Mouse (Mus musculus) adrenal gland, postnatal 25 days (tissue): ENCODE measurements at regions not wholly inside any gene's neighbourhood (a gene's known extent, or its start where the extent isn't known, plus 50 kb on each side); places are given as distances from the start of the nearest gene placed in this dataset.

Experiments
- DNase-seq: peaks from one replicate; pipeline ENCODE4 v3.0.0; 2021; ENCODE audit warnings: mixed read lengths

DNA sequence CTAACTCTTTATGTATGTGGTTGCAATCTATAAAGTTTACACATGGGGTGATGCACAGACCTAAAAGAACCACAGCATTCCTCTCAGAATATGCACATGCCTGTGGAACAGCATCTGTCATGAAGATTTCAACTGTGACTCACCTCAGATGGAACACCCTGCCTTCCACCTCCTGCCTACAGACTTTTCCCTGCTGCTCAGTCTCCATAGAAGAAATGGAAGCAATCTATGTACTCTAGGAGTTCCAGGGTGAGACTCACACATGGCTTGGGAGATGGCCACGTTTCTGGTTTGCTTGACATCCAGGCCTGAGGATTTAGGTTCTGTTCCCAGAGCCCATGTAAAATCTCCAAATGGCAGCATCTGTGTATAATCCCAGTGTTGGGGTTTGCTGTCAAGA is 579.7 kb downstream of the Plekhb2 start:
- no peak for DNase-seq

GRCm38 (mm10) chr1:35435721-35436120 is 585.9 kb downstream of the Plekhb2 start:
- DNase-seq, result no peak

GRCm38 (mm10) chr1:35447345-35447744 is 597.6 kb downstream of the Plekhb2 start:
- DNase-seq, result no peak

DNA sequence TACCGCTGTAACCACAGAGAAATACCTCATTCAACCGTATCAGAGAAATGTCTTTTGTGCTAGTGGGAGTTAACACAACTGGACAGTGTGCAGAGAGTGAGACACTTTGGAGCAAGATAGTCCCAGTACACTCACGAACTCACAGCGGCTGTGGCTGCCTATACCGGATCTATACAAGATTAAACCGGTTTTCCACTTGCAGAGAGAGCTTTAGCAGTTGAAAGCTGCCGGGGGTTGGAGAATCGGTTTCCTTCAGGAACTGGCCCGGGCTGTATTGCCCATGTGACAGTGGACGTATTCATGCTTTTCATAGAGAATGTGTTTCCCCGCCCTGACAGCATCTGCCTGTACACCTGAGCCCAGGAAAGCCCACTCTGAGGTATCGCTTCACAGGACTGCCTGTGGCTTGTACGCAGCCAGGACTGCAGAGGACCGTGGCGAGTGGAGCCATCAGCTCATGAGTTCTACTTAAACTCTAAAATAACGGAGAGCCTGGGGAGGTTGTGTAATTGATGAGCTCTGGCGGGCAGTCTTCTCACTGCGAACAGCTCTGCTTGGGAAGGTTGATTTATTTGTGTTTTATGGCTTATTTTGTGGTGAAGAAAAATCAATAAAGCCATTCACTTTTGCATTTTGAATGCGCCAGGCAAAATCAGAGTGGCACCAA is 602.8 kb downstream of the Plekhb2 start:
- DNase-seq, result no peak

DNA sequence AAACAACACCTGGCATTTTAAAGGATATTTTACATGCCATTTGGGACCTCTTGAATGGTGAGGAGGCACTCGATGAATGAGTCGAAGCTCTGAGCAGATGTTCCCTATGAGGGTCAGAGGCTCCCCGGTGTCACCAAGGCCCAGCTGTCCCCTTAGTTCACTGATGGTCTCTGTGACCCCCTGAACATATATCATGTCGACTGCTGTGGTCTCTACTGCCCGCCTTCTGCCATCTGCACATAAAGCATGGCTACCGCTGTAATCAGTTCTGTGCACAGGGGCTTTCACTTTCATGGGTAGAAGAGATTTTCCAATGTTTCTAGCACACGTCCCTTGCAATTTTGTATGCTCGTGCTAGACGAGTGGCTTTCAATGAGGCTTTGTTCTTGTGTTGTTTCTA is 607.8 kb downstream of the Plekhb2 start:
- no peak for DNase-seq

DNA sequence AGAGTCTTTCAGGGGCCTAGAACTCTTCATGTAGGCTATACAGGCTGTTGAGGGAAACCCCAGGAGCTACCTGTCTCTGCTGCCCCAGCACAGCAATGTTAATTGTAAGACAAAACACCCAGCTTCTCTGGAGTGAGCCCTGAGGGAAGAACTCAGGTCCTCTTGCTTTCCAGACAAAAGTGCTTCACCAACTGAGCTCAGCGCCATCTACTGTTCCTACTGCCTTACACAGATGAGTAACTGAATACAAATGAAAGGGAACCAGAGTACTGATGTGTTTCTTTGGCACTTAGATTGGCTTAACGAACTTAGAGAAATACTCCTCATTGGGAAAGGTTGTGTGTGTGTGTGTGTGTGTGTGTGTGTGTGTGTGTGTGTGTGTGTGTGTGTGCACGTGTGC is 603.1 kb upstream of the Hs6st1 start:
- no peak for DNase-seq

- DNase-seq, result no peak
These were observed 598.9 kb upstream of the Hs6st1 start for GRCm38 (mm10) chr1:35469185-35469753.

- DNase-seq, result no peak
These were observed 589.9 kb upstream of the Hs6st1 start for GRCm38 (mm10) chr1:35478262-35478661.

DNA sequence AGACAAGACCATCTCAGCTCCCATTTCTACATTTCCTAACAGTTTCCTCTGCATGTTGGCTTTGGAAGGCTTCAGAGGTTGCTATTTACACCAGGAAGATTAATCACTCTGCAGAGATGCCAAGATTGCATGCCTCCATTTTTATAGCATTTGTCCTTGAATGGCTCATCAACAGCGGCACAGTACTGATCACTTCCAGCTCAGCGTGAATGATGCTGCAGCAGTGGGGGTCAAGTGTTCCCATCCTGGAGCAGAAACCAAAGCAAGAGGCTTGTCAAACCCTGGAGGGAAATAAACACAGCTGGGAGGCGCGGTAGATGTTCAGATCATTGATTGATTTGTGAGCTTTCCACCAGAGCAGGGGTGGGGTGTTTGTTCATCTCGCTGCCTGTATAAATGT is 572.2 kb upstream of the Hs6st1 start:
- DNase-seq, result no peak

DNA sequence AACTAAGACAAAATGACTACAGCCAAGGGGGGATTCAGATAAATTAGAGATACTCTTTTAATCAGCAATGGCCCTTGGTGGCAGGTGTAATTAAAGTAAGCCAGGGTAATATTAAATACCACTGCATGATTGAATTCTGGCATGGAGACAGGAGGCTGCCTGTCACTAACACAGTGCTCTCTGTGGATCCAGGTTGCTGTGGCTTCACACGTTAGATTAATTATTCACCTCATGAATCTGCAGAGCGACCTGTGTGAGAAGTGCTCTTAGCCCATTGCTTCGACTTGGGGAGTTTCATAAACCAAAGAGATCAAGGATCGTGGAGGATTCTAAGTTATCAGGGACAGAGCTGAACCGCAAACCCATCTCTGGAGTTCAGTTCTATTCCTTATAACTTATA is 545.2 kb upstream of the Hs6st1 start:
- no peak for DNase-seq

DNA sequence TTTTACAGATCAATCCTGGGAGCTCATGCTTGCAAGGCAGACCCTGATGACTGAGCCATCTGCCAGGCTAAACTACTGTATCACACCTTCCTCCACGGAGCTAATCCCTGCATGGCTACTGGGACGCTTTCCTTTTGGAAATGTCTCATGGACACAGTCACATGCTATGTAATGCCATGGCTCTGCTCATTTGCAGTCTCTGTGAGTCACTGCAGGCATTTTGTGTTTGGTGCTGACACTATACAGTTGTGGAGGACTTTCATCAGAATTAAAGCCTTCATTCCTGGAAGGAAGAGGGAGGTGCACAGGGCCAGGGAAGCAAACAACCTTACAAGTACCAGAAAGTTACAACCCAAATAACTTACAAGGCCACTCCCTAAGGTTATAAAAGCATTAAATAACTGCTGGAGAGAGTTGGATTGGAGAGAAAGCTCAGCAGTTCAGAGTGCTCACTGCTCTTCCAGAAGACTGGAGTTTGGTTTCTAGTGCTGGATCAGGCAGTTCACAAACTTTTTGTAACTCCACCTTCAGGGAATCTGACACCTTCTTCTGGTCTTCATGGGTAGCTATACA is 544.3 kb upstream of the Hs6st1 start:
- no peak for DNase-seq

DNA sequence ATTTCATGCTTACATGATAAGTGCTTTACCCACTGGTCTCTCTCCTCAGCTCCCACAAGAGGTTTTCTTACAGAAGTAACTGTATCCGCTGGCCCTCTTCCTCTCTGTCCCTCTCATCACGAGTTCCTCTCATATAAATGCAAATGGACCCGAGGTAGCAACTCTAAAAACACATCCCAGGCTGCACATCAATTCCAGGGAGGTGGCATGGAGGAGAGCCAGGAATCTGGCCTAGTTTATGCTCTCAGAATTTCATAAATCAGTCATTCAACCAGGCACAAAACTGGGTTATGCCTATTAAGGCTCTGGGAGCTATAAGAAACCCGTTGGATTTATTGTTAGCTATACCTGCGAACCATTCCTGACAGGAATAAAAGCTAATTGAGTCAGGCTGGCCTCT is 543.4 kb upstream of the Hs6st1 start:
- DNase-seq, result no peak

- DNase-seq, result no peak
These were observed 540.3 kb upstream of the Hs6st1 start for GRCm38 (mm10) chr1:35527750-35528476.

DNA sequence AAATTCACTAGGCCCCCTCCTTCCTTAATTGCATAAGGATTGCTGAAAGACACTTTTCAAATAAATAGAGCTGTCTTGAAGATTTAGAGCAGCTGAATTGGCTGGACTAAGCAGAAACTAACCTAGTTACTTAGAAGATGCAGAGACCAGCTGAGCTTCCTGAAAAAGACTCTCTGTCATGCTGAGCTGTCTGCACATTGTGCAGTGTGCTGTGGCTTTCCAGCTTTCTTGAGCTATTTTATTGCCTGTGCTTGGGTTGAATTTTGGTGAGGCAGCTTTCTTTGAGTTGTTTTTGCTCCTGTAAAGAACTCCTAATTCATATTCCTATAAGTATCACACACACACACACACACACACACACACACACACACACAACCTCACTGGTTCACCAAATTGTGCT is 532.7 kb upstream of the Hs6st1 start:
- no peak for DNase-seq

DNA sequence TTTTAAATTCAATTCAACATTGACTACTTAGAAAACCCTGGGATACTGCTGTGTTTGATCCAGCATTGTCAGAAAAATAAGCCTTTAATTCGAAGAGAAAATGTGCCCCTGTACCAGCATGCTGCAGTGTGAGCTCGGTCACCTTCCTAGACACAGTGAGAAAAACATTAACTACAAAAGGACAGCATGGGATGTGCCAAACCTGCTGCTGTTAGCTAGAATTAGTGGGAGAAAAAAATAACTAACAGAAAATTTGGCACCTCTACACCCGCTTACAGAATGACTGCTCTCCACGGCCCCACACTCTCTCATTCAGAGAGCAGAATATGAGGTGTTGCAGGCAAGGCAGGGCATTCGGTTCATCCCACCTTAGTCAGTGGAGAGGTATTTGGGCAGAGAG is 531.9 kb upstream of the Hs6st1 start:
- no peak for DNase-seq

DNA sequence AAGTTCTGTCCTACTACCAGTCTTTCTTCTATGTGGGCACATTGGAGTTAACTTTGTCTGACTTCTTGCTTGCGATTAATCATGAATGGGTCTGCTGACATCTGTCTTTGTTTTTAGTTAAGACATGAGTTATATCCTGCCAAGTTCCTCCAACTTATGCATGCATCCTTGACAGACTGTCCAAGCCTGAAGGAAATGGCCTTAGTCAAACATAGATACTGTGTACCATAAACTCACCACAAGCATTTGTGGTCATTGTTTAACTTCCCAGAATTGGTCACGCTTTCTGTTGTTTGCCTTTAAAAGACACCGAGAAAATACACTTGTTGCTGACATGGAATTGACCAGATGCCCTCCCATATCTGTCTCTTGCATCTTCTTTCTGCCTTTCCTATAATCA is 519.4 kb upstream of the Hs6st1 start:
- no peak for DNase-seq

DNA sequence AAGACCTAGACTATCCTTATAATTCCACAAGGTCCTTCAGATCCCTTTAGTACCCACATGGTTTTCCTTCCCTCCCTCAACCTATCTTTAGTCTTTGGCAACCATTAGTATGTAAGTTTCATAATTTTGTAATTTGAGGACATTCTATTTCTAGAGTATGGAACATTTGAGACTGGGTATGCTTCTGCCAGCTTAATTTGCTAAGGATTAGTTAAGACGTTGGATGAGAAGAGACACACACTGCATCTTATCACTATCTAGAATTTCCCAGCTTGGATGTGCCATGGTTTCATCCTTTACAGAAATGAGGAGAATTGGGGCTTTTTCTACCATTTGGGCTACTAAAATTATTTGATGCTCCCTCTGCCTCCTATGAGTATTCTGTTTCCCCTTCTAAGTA is 516.7 kb upstream of the Hs6st1 start:
- no peak for DNase-seq

- no peak for DNase-seq
These were observed 505.4 kb upstream of the Hs6st1 start for GRCm38 (mm10) chr1:35562786-35563185.

DNA sequence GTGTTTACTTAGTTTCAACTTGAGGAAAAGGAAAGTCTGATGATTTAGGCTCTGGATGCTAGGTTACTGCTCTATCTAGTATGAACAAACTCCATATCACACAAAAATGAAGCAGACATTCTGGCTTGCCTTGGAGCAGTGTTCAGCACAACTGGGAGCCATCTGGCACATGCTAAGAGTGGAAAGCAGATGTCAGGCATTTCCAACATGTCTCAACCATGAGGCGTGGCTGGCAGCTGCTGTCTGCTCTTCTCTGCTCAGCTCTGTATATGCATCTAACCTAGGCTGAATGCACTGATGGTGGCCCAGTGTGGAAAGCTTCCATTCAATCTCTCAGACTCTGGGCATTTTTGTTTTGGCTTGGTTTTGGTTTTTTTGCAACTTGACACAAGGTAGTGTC is 493.0 kb upstream of the Hs6st1 start:
- no peak for DNase-seq

GRCm38 (mm10) chr1:35579392-35579791 is 488.8 kb upstream of the Hs6st1 start:
- DNase-seq, result no peak

- no peak for DNase-seq
These were observed 488.2 kb upstream of the Hs6st1 start for GRCm38 (mm10) chr1:35579992-35580391.

DNA sequence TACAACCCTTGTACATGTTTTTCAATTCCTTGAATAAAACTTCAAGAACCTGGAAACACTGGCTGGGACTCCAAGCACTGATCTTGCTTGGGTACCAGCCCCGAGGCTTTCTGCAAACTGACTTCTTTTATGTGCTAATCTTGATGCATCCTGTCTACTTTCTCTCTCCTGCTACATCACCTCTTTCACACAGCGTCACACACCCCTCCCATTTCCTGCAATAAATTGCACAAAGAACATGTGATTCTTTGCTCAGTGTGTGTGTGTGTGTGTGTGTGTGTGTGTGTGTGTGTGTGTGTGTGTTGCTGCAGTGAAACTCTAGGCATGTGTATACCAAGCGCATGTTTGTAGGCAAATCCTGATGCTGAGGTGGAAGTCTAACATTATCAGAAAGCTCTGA is 487.7 kb upstream of the Hs6st1 start:
- no peak for DNase-seq

- no peak for DNase-seq
These were observed 480.3 kb upstream of the Hs6st1 start for GRCm38 (mm10) chr1:35587900-35588299.

DNA sequence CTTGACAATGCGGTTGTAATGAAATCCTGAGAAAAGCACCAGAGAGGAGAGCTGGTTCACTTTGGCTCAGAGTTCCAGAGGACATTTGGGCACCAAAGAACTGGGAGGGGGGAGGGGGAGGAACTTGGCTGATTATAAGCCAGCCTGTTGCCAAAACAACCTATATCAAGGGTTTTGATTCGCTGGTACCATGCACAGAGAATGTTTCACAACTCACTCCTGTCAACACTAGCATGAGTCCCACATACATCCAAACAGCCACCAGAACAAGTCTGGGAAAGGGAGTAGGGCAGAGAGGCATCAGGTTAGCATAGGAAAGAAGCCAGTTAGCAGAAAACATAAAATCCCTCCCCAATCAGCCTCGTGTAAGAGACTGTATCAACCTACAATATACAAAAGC is 479.3 kb upstream of the Hs6st1 start:
- DNase-seq, result no peak
